Mouse (Mus musculus): ENCODE measurements around the gene Setd7.

GRCm38 (mm10) chr3:51583574-51584391, 23.1 kb upstream of the Setd7 start:
- TF ChIP-seq CTCF (IDR thresholded peaks at IDR 0.05; ENCODE audit: borderline replicate concordance, insufficient read depth, low read length) (no peak), POLR2A (IDR thresholded peaks at IDR 0.05; ENCODE audit: low read depth, low read length) (no peak)
